Comparison of ENCODE assay signal across 10 mouse cellular contexts in genomic region chr13:71690069-71690817, GRCm38 (mm10).
DNase-seq lines count a peak whose midpoint lies in the region; ATAC-seq lines count a peak whose summit lies in the region.
"Had no signal": no experiment of that assay in that cellular context is flagged by ENCODE, and none has a peak within 500 bp of the region (broad histone marks: within the 10 kb centered on the region; RNA-seq: fewer than 3 reads in every experiment).

No protein-coding gene starts in this region.

- H3K4me3 ChIP-seq in forebrain, embryonic 16.5 days (replicated peaks; ENCODE audit: low read length), result peak overlapping the region; percentile 13
- H3K4me3 ChIP-seq in midbrain, embryonic 10.5 days, result peak overlapping the region; percentile 23; the same call in 1 of the 2 replicates
- H3K4me3 ChIP-seq: heart, embryonic 10.5 days had no signal

- ATAC-seq in forebrain, embryonic 16.5 days, result peak; percentile 85

- 8% methylated on average over 20 of the region's 20 CpGs for WGBS in forebrain, embryonic 16.5 days
- WGBS in midbrain, embryonic 10.5 days, result 29% methylated on average over 20 of the region's 20 CpGs

- DNase-seq in ES-CJ7 (ENCODE audit: low read depth, low spot score), result peak; percentile 22
- peak; percentile 58 for DNase-seq in embryo, embryonic 10.5 days (ENCODE audit: low spot score)
- DNase-seq in midbrain, embryonic 10.5 days (ENCODE audit: low spot score), result peak; percentile 21
- no peak for DNase-seq in thymus, postnatal 25 days
- no peak for DNase-seq in gastrocnemius, adult 8-10 months (ENCODE audit: low spot score in 2 of 2)
- no peak for DNase-seq in left cerebral cortex, postnatal 10 days (ENCODE audit: extremely low spot score in 1 of 2, low spot score in 2 of 2)
- no peak for DNase-seq in urinary bladder, postnatal 25 days (ENCODE audit: low spot score)
- DNase-seq: lung, embryonic 14.5 days had no signal

- peak overlapping the region; percentile 24 for H3K4me2 ChIP-seq in forebrain, embryonic 16.5 days (ENCODE audit: low read length)
- H3K4me2 ChIP-seq: lung, embryonic 14.5 days had no signal

- no peak overlapping the region for H3K9ac ChIP-seq in forebrain, embryonic 16.5 days (replicated peaks; ENCODE audit: low read depth, low read length)
- H3K9ac ChIP-seq: lung, embryonic 14.5 days had no signal

- H3K4me1 ChIP-seq in forebrain, embryonic 16.5 days (replicated peaks; ENCODE audit: control insufficient read depth, insufficient read depth, low read length), result peaks cover 4% of the 10 kb centered on the region; the same call in 1 of the 2 replicates
- H3K4me1 ChIP-seq in midbrain, embryonic 10.5 days, result peaks cover 27% of the 10 kb centered on the region
- H3K4me1 ChIP-seq: heart, embryonic 10.5 days had no signal

- no peaks in the 10 kb centered on the region for H3K27me3 ChIP-seq in forebrain, embryonic 16.5 days (replicated peaks; ENCODE audit: control insufficient read depth, insufficient read depth, low read length)
- peaks cover 4% of the 10 kb centered on the region for H3K27me3 ChIP-seq in midbrain, embryonic 10.5 days (ENCODE audit: low read depth, poor library complexity, severe bottlenecking)

- H3K27ac ChIP-seq in forebrain, embryonic 16.5 days (ENCODE audit: low read length), result no peak overlapping the region
- peak overlapping the region; percentile 35; the same call in 1 of the 2 replicates for H3K27ac ChIP-seq in midbrain, embryonic 10.5 days (replicated peaks)
- H3K27ac ChIP-seq: heart, embryonic 10.5 days had no signal

- no peaks in the 10 kb centered on the region for H3K9me3 ChIP-seq in forebrain, embryonic 16.5 days (ENCODE audit: control insufficient read depth, low read length)
- no peaks in the 10 kb centered on the region for H3K9me3 ChIP-seq in midbrain, embryonic 10.5 days (replicated peaks)
- H3K9me3 ChIP-seq: heart, embryonic 10.5 days had no signal

- intact Hi-C loops in left cerebral cortex, postnatal 10 days (cut with DNase I), result no loop called here

- no peaks in the 10 kb centered on the region for H3K36me3 ChIP-seq in forebrain, embryonic 16.5 days (ENCODE audit: control insufficient read depth, insufficient read depth)
- H3K36me3 ChIP-seq in midbrain, embryonic 10.5 days, result no peaks in the 10 kb centered on the region
- H3K36me3 ChIP-seq: heart, embryonic 10.5 days had no signal

Comparison
In these comparisons a context has a peak if more than half of its experiments do, and no peak if none do; other contexts are left out.
1. DNase-seq: peak in ES-CJ7 (single experiment), embryo, embryonic 10.5 days (single experiment) and midbrain, embryonic 10.5 days (single experiment); none in thymus, postnatal 25 days (single experiment), gastrocnemius, adult 8-10 months (0 of 2), left cerebral cortex, postnatal 10 days (0 of 2) and urinary bladder, postnatal 25 days (single experiment).